ENCODE assay signal across 7 mouse cellular contexts in genomic region chr10:127164631-127165353, GRCm38 (mm10). TPM values are rescaled to one million over a fixed set of nuclear protein-coding genes. Genes with fewer than 3 reads are reported as not detected.
DNase-seq lines count a peak whose midpoint lies in the region; ATAC-seq and TF ChIP-seq lines count a peak whose summit lies in the region.

B4galnt1 (plus strand) TSS chr10:127165225.

- peak within 1 kb of the TSS; percentile 89 for H3K4me2 ChIP-seq in hindbrain, postnatal 0 days (ENCODE audit: low read depth, low read length)

- H3K36me3 ChIP-seq in hindbrain, postnatal 0 days (ENCODE audit: insufficient read depth, low read length): peaks cover 5% of the 10 kb centered on the region; the same call in 1 of the 2 replicates
- peaks cover 26% of the 10 kb centered on the region for H3K36me3 ChIP-seq in megakaryocyte, embryonic 14.5 days (replicated peaks; ENCODE audit: low read length)

- peak; percentile 94 for DNase-seq in ZHBTc4 (ENCODE audit: low read depth, low spot score)
- DNase-seq in cerebellum, postnatal 25 days: peak; percentile 91
- DNase-seq in gastrocnemius, adult 2 months: peak; percentile 81
- DNase-seq in hindbrain, postnatal 0 days (ENCODE audit: low spot score): peak; percentile 95
- peak; percentile 78 to 80 for DNase-seq in left cerebral cortex, postnatal 10 days (ENCODE audit: extremely low spot score in 1 of 2, low spot score in 2 of 2)
- DNase-seq in right cerebral cortex, adult 18-20 months: peak; percentile 84

- H3K9ac ChIP-seq in hindbrain, postnatal 0 days (replicated peaks; ENCODE audit: low read length): peak within 1 kb of the TSS; percentile 96

- H3K4me1 ChIP-seq in hindbrain, postnatal 0 days (ENCODE audit: insufficient read depth, low read length): 0 out of 2 replicates have a peak, but pooled peaks cover 7% of the 10 kb centered on the region
- H3K4me1 ChIP-seq in megakaryocyte, embryonic 14.5 days: peaks cover 49% of the 10 kb centered on the region

- peak within 1 kb of the TSS; percentile 75 for H3K27ac ChIP-seq in gastrocnemius, adult 2 months
- H3K27ac ChIP-seq in hindbrain, postnatal 0 days: peak within 1 kb of the TSS; percentile 96

- peak; percentile 92 for TF ChIP-seq CTCF in gastrocnemius, adult 2 months (IDR thresholded peaks at IDR 0.05)
- peak; percentile 77 for TF ChIP-seq CTCF in hindbrain, postnatal 0 days (IDR thresholded peaks at IDR 0.05; ENCODE audit: low read depth)

- intact Hi-C loops in gastrocnemius, adult 2 months (cut with DNase I): loop anchor here (5.0 kb wide), 1 partner anchor 42 kb away; the partner anchor contains the start of gene Os9
- intact Hi-C loops in left cerebral cortex, postnatal 10 days (cut with DNase I): loop anchor here (2.0 kb wide), 1 partner anchor 42 kb away; no protein-coding TSS in a partner anchor

- no peaks in the 10 kb centered on the region for H3K27me3 ChIP-seq in hindbrain, postnatal 0 days (ENCODE audit: insufficient read depth, low read length)
- H3K27me3 ChIP-seq in megakaryocyte, embryonic 14.5 days (replicated peaks): peaks cover 16% of the 10 kb centered on the region

- peak within 1 kb of the TSS; percentile 82 for H3K4me3 ChIP-seq in gastrocnemius, adult 2 months
- H3K4me3 ChIP-seq in hindbrain, postnatal 0 days (ENCODE audit: low read length): peak within 1 kb of the TSS; percentile 76
- peak within 1 kb of the TSS; percentile 97 for H3K4me3 ChIP-seq in megakaryocyte, embryonic 14.5 days (replicated peaks)

- H3K9me3 ChIP-seq in hindbrain, postnatal 0 days (ENCODE audit: low read length): no peaks in the 10 kb centered on the region
- H3K9me3 ChIP-seq in megakaryocyte, embryonic 14.5 days: no peaks in the 10 kb centered on the region

- ATAC-seq in hindbrain, postnatal 0 days: peak; percentile 89

- WGBS in hindbrain, postnatal 0 days: 2% methylated on average over 51 of the region's 52 CpGs

RNA-seq across cellular contexts. Expression of gene B4galnt1, which starts in this region (rescaled TPM):
- under 1 TPM; 0.66 to 0.89 TPM for total RNA-seq in gastrocnemius, adult 2 months (2021)
- total RNA-seq in hindbrain, postnatal 0 days (2014; rRNA removed): 111 and 112 TPM in 2 replicates
- polyA plus RNA-seq in hindbrain, postnatal 0 days (2015; fragmentation: Nextera tagmentation; extraction: Ambion mirVana): 56.7 and 65.3 TPM in 2 replicates
- total RNA-seq in left cerebral cortex, postnatal 10 days (2021): 100 to 1,000 TPM; 105 to 107 TPM
- 71.2 and 76.1 TPM in 2 replicates for polyA plus RNA-seq in megakaryocyte, embryonic 14.5 days (2012; ENCODE audit: insufficient read depth, low replicate concordance)

Comparison
In these comparisons a context has a peak if more than half of its experiments do, and no peak if none do; other contexts are left out.
1. Peak in every context shown above with its lines: DNase-seq, ATAC-seq, H3K4me3 ChIP-seq and H3K27ac ChIP-seq.
2. RNA of gene B4galnt1 (total RNA-seq): 111 to 112 TPM in hindbrain, postnatal 0 days and 105 to 107 TPM in left cerebral cortex, postnatal 10 days; 0.66 to 0.89 TPM in gastrocnemius, adult 2 months; every median in the first group is over 10 times any median in the second.
3. Peak in DNase-seq, H3K4me3 ChIP-seq and H3K27ac ChIP-seq in gastrocnemius, adult 2 months; RNA of the gene not detected or under 1 TPM.